Mouse (Mus musculus) kidney, adult 2 months (tissue): Measurements from ENCODE around the gene Sdhaf2. TPM values are rescaled to one million over a fixed set of nuclear protein-coding genes. Genes with fewer than 3 reads are reported as not detected.

Experiments used
- DNase-seq: peaks from one replicate; pipeline ENCODE4 v3.0.0; 2021
- H3K27ac ChIP-seq: fragments of 200-500 bp; 2 replicates; pipeline ENCODE4 v1.5.1; 2012; ENCODE audit warnings: low read depth, low read length, control low read depth, inconsistent platforms; ENCODE audit not compliant: insufficient read depth
- H3K27me3 ChIP-seq: fragments of 200-500 bp; replicated peaks from 2 replicates; pipeline ENCODE4 v1.6.1; 2012; ENCODE audit warnings: mild to moderate bottlenecking, moderate library complexity, low read length, inconsistent platforms; ENCODE audit not compliant: control insufficient read depth, insufficient read depth
- H3K36me3 ChIP-seq: fragments of 200-500 bp; 2 replicates; pipeline ENCODE4 v1.6.1; 2012; ENCODE audit warnings: mild to moderate bottlenecking, moderate library complexity, low read length, inconsistent platforms; ENCODE audit not compliant: control insufficient read depth, insufficient read depth
- H3K4me1 ChIP-seq: fragments of 200-500 bp; 2 replicates; pipeline ENCODE4 v1.6.1; 2011; ENCODE audit warnings: low read length; ENCODE audit not compliant: control insufficient read depth, insufficient read depth
- H3K4me3 ChIP-seq: fragments of 200-500 bp; 2 replicates; pipeline ENCODE4 v1.5.1; 2011; ENCODE audit warnings: mild to moderate bottlenecking, low read depth, low read length, control low read depth; ENCODE audit not compliant: insufficient read depth
- CTCF ChIP-seq: fragments of 200-500 bp; conservative IDR thresholded peaks from 2 replicates; pipeline ENCODE4 v1.5.1; 2011; ENCODE audit warnings: low read depth, mild to moderate bottlenecking, control low read depth, low read length, moderate library complexity, mixed read lengths; ENCODE audit not compliant: insufficient read depth, insufficient read length
- POLR2A ChIP-seq: fragments of 200-500 bp; IDR thresholded peaks from one replicate; pipeline ENCODE4 v1.6.1; 2011; ENCODE audit warnings: low read depth, low read length, control low read depth
- WGBS: fragments of 180-500 bp; shearing (Covaris S2); methylation state at CpG from one replicate; pipeline ENCODE4 v1.1.7; 2018; 5-methylcytosine and 5-hydroxymethylcytosine counted together
- polyA plus RNA-seq: library from polyadenylated mRNA; depleted of rRNA; stranded (reverse); fragments of >200 nt; gene quantifications from 2 replicates; pipeline ENCODE4 v1.2.3, GENCODE M21; 2012; rRNA removed

Sdhaf2 gene
- polyA plus RNA-seq, 1 experiment: 33.1 TPM

- WGBS: 70% methylated on average over 3 of the region's 3 CpGs
- H3K4me3 ChIP-seq: no peak overlapping the region
- no peak for TF ChIP-seq CTCF
- TF ChIP-seq POLR2A: no peak
- H3K36me3 ChIP-seq: no peaks in the 10 kb centered on the region
- peaks cover 1% of the 10 kb centered on the region for H3K27me3 ChIP-seq
- DNase-seq: no peak
- no peak overlapping the region for H3K27ac ChIP-seq
- no peaks in the 10 kb centered on the region for H3K4me1 ChIP-seq
These were observed 70.5 kb downstream of the Sdhaf2 start for GRCm38 (mm10) chr19:10455437-10455806.

GRCm38 (mm10) chr19:10454718-10455436 is 71.1 kb downstream of the Sdhaf2 start:
- 36% methylated on average over 4 of the region's 4 CpGs for whole genome bisulfite sequencing

More at GRCm38 (mm10) chr19:10454718-10455436, 71.1 kb downstream of the Sdhaf2 start:
- H3K4me3 ChIP-seq: no peak overlapping the region
- H3K36me3 ChIP-seq: no peaks in the 10 kb centered on the region
- no peak overlapping the region for H3K27ac ChIP-seq
- TF ChIP-seq POLR2A (no peak), CTCF (no peak)
- H3K27me3 ChIP-seq: peaks cover 1% of the 10 kb centered on the region
- no peak for DNase-seq
- no peaks in the 10 kb centered on the region for H3K4me1 ChIP-seq

Other genes starting within 250 kb of the Sdhaf2 start
- 7.0 and 8.2 TPM in 2 replicates for gene Dagla, start 221.3 kb downstream of the Sdhaf2 start, polyA plus RNA-seq
- 4.0 and 4.6 TPM in 2 replicates for gene Syt7, start 137.1 kb downstream of the Sdhaf2 start, polyA plus RNA-seq
- gene Lrrc10b, start 68.7 kb downstream of the Sdhaf2 start, polyA plus RNA-seq: 0.39 and 0.94 TPM in 2 replicates
- 0.37 and 0.66 TPM in 2 replicates for gene Ppp1r32, start 43.2 kb downstream of the Sdhaf2 start, polyA plus RNA-seq
- 25.7 and 28.9 TPM in 2 replicates for gene Cpsf7, start 876 bp downstream of the Sdhaf2 start, polyA plus RNA-seq
- gene Tmem216, start 30.1 kb upstream of the Sdhaf2 start, polyA plus RNA-seq: 32.0 and 33.1 TPM in 2 replicates
- 40.7 and 44.1 TPM in 2 replicates for gene Cyb561a3, start 51.0 kb upstream of the Sdhaf2 start, polyA plus RNA-seq
- 11.7 and 12.7 TPM in 2 replicates for gene Tmem138, start 51.2 kb upstream of the Sdhaf2 start, polyA plus RNA-seq
- gene Ddb1, start 79.2 kb upstream of the Sdhaf2 start, polyA plus RNA-seq: 123 and 127 TPM in 2 replicates
- 308 and 311 TPM in 2 replicates for gene Tkfc, start 79.5 kb upstream of the Sdhaf2 start, polyA plus RNA-seq
- 15.3 and 17.3 TPM in 2 replicates for gene Vwce, start 108.1 kb upstream of the Sdhaf2 start, polyA plus RNA-seq
- 0.80 and 1.0 TPM in 2 replicates for gene Pga5, start 151.9 kb upstream of the Sdhaf2 start, polyA plus RNA-seq
- 30.0 and 32.1 TPM in 2 replicates for gene Vps37c, start 162.6 kb upstream of the Sdhaf2 start, polyA plus RNA-seq
- gene Cd5, start 212.9 kb upstream of the Sdhaf2 start, polyA plus RNA-seq: 0.33 and 3.3 TPM in 2 replicates